21 mouse cellular contexts compared by ENCODE assay signal in the genomic region with DNA sequence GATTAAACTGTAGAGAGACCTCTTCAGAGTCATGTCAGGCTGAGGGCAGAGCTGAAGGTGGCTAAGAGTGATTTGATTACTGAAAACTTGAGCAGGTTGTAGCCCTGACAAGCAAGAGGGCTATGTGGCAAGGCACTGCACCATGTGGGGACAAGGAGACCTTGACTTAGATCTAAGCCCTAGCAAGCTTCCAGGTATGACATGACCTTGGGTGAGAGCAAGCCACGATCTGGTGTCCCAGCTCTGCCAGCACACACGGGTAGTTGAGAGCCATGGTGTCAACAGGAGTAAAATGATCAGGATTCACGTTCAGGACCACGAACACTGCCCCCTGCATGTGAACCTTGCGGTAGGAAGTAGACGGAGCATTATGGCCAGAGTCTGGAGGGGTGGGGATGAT. TPM values are rescaled to one million over a fixed set of nuclear protein-coding genes. Genes with fewer than 3 reads are reported as not detected.
A peak's percentile ranks its signal among the peaks of the same experiment; 100 is the strongest.
DNase-seq lines count a peak whose midpoint lies in the region; ATAC-seq and TF ChIP-seq lines count a peak whose summit lies in the region.
"Had no signal": no experiment of that assay in that cellular context is flagged by ENCODE, and none has a peak within 500 bp of the region (broad histone marks: within the 10 kb centered on the region; RNA-seq: fewer than 3 reads in every experiment).

No protein-coding gene starts in this region.

- no peak for ATAC-seq in heart, embryonic 15.5 days (replicated peaks; ENCODE audit: insufficient number of reproducible peaks, insufficient read depth, low FRiP score, low read depth)
- ATAC-seq in heart, embryonic 11.5 days (replicated peaks; ENCODE audit: insufficient number of reproducible peaks, low FRiP score, low TSS enrichment): no peak
- no peak for ATAC-seq in liver, embryonic 12.5 days
- ATAC-seq: activated CD4-positive, CD25-positive, alpha-beta regulatory T cell, adult 4 months; forebrain, embryonic 13.5 days; forebrain, embryonic 16.5 days had no signal

- intact Hi-C loops in gastrocnemius, adult 2 months (cut with DNase I): no loop called here

- H3K27ac ChIP-seq in gastrocnemius, adult 2 months: peak overlapping the region; percentile 46
- 0 out of 2 replicates have a peak overlapping the region, but pooled peaks have one; percentile 2 for H3K27ac ChIP-seq in heart, embryonic 15.5 days
- H3K27ac ChIP-seq in heart, embryonic 11.5 days (ENCODE audit: low read depth, low read length): no peak overlapping the region
- H3K27ac ChIP-seq in liver, adult 2 months (replicated peaks; ENCODE audit: insufficient read depth, low read depth, low read length): peak overlapping the region; percentile 70
- no peak overlapping the region for H3K27ac ChIP-seq in liver, embryonic 12.5 days
- H3K27ac ChIP-seq: forebrain, embryonic 10.5 days; forebrain, embryonic 13.5 days; heart, embryonic 10.5 days; hindbrain, embryonic 12.5 days; hindbrain, embryonic 15.5 days had no signal

- H3K9ac ChIP-seq in heart, embryonic 15.5 days: no peak overlapping the region
- H3K9ac ChIP-seq in heart, embryonic 11.5 days (ENCODE audit: low read depth, low read length): no peak overlapping the region
- H3K9ac ChIP-seq in liver, adult 2 months (ENCODE audit: low read depth, low read length): peak overlapping the region; percentile 11; the same call in 1 of the 2 replicates
- H3K9ac ChIP-seq in liver, embryonic 12.5 days: no peak overlapping the region
- H3K9ac ChIP-seq: forebrain, embryonic 13.5 days; hindbrain, embryonic 12.5 days; hindbrain, embryonic 15.5 days had no signal

- TF ChIP-seq POLR2A in liver, adult 2 months (IDR thresholded peaks at IDR 0.05; ENCODE audit: extremely low read depth, insufficient read depth, low read length): no peak

- peaks cover 12% of the 10 kb centered on the region for H3K4me1 ChIP-seq in heart, embryonic 15.5 days (replicated peaks)
- H3K4me1 ChIP-seq in heart, embryonic 11.5 days (ENCODE audit: control insufficient read depth, insufficient read depth, low read length): no peaks in the 10 kb centered on the region
- H3K4me1 ChIP-seq in liver, adult 2 months (ENCODE audit: control insufficient read depth, insufficient read depth, low read length): peaks cover 40% of the 10 kb centered on the region
- no peaks in the 10 kb centered on the region for H3K4me1 ChIP-seq in liver, embryonic 12.5 days
- H3K4me1 ChIP-seq: forebrain, embryonic 10.5 days; forebrain, embryonic 13.5 days; hindbrain, embryonic 12.5 days; hindbrain, embryonic 15.5 days had no signal

- H3K4me2 ChIP-seq in heart, embryonic 15.5 days: no peak overlapping the region
- H3K4me2 ChIP-seq in heart, embryonic 11.5 days: no peak overlapping the region
- H3K4me2 ChIP-seq in liver, embryonic 12.5 days: no peak overlapping the region
- H3K4me2 ChIP-seq: forebrain, embryonic 13.5 days; hindbrain, embryonic 12.5 days; hindbrain, embryonic 15.5 days had no signal

- WGBS in heart, embryonic 15.5 days: 55% methylated on average over 6 of the region's 6 CpGs
- 72% methylated on average over 6 of the region's 6 CpGs for WGBS in heart, embryonic 11.5 days (ENCODE audit: insufficient replicate concordance)
- 19% methylated on average over 6 of the region's 6 CpGs for WGBS in liver, adult 2 months
- WGBS in liver, embryonic 12.5 days (ENCODE audit: insufficient replicate concordance): 57% methylated on average over 6 of the region's 6 CpGs

- H3K79me2 ChIP-seq in liver, adult 2 months (ENCODE audit: control insufficient read depth, insufficient read depth, low read length): peaks cover 52% of the 10 kb centered on the region

- DNase-seq in gastrocnemius, adult 2 months: no peak
- no peak for DNase-seq in gastrocnemius, postnatal 4 days (ENCODE audit: low spot score in 2 of 2)
- DNase-seq in liver, adult 2 months (ENCODE audit: extremely low read depth, low read depth, low spot score): peak; percentile 66
- no peak for DNase-seq in lung, postnatal 14 days
- DNase-seq: adrenal gland, adult 8-10 months; adrenal gland, postnatal 25 days; cerebellum, adult 18-20 months; cerebellum, adult 9-10 months; cerebellum, postnatal 14 days; gastrocnemius, postnatal 14 days had no signal

- no peak for TF ChIP-seq CTCF in gastrocnemius, adult 2 months (IDR thresholded peaks at IDR 0.05)
- TF ChIP-seq CTCF in liver, adult 2 months (IDR thresholded peaks at IDR 0.05; ENCODE audit: low read depth, low read length): peak; percentile 35

- H3K9me3 ChIP-seq in heart, embryonic 15.5 days (replicated peaks): peaks cover 7% of the 10 kb centered on the region; the same call in 1 of the 2 replicates
- H3K9me3 ChIP-seq in heart, embryonic 11.5 days (replicated peaks; ENCODE audit: control insufficient read depth, low read length): peaks cover 3% of the 10 kb centered on the region; the same call in 1 of the 2 replicates
- H3K9me3 ChIP-seq in liver, embryonic 12.5 days (replicated peaks): peaks cover 7% of the 10 kb centered on the region

- H3K27me3 ChIP-seq in heart, embryonic 15.5 days: no peaks in the 10 kb centered on the region
- 0 out of 2 replicates have a peak, but pooled peaks cover 2% of the 10 kb centered on the region for H3K27me3 ChIP-seq in heart, embryonic 11.5 days (ENCODE audit: control insufficient read depth, insufficient read depth, low read length)
- H3K27me3 ChIP-seq in liver, adult 2 months (ENCODE audit: control insufficient read depth, insufficient read depth, low read length): no peaks in the 10 kb centered on the region
- no peaks in the 10 kb centered on the region for H3K27me3 ChIP-seq in liver, embryonic 12.5 days (replicated peaks)
- H3K27me3 ChIP-seq: forebrain, embryonic 13.5 days; hindbrain, embryonic 12.5 days; hindbrain, embryonic 15.5 days had no signal

- peaks cover 8% of the 10 kb centered on the region for H3K36me3 ChIP-seq in heart, embryonic 15.5 days
- H3K36me3 ChIP-seq in heart, embryonic 11.5 days (ENCODE audit: control insufficient read depth, insufficient read depth, low read length): no peaks in the 10 kb centered on the region
- H3K36me3 ChIP-seq in liver, adult 2 months (ENCODE audit: control insufficient read depth, insufficient read depth, low read length): peaks cover 32% of the 10 kb centered on the region
- no peaks in the 10 kb centered on the region; the same call in 1 of the 2 replicates for H3K36me3 ChIP-seq in liver, embryonic 12.5 days
- H3K36me3 ChIP-seq: forebrain, embryonic 10.5 days; heart, embryonic 10.5 days; hindbrain, embryonic 12.5 days; hindbrain, embryonic 15.5 days had no signal

- H3K4me3 ChIP-seq in gastrocnemius, adult 2 months: no peak overlapping the region
- H3K4me3 ChIP-seq in heart, embryonic 15.5 days: no peak overlapping the region
- no peak overlapping the region for H3K4me3 ChIP-seq in heart, embryonic 11.5 days (ENCODE audit: low read depth, low read length)
- H3K4me3 ChIP-seq in liver, adult 2 months (ENCODE audit: insufficient read depth, low read depth, low read length): no peak overlapping the region
- no peak overlapping the region for H3K4me3 ChIP-seq in liver, embryonic 12.5 days
- H3K4me3 ChIP-seq: forebrain, embryonic 10.5 days; forebrain, embryonic 13.5 days; heart, embryonic 10.5 days; hindbrain, embryonic 12.5 days; hindbrain, embryonic 15.5 days had no signal

RNA-seq across cellular contexts. Expression of gene Ppara, which starts 20.4 kb away (rescaled TPM):
- 10 to 100 TPM; 15.4 to 47.2 TPM for total RNA-seq in gastrocnemius, adult 2 months (2021)
- total RNA-seq in gastrocnemius, postnatal 4 days (2021): 1 to 10 TPM; 6.9 to 9.3 TPM
- polyA plus RNA-seq in heart, embryonic 15.5 days (2015; fragmentation: Nextera tagmentation; extraction: Ambion mirVana): 15.1 and 20.5 TPM in 2 replicates
- polyA plus RNA-seq in heart, embryonic 11.5 days (2014; fragmentation: Nextera tagmentation; extraction: Ambion mirVana): 1.7 and 2.8 TPM in 2 replicates
- 184 and 206 TPM in 2 replicates for total RNA-seq in liver, adult 2 months (2014; rRNA removed)
- 36.2 and 39.8 TPM in 2 replicates for polyA plus RNA-seq in liver, adult 2 months (2012; rRNA removed)
- 5.7 TPM in 2 replicates for polyA plus RNA-seq in liver, embryonic 12.5 days (2016; fragmentation: Nextera tagmentation; extraction: Ambion mirVana)
- total RNA-seq: hematopoietic stem cell, adult 5-6 weeks had no signal

RNA-seq across cellular contexts. Expression of gene Cdpf1, which starts 56.3 kb away (rescaled TPM):
- total RNA-seq in gastrocnemius, adult 2 months (2021): 10 to 100 TPM; 44.7 to 57.0 TPM
- total RNA-seq in gastrocnemius, postnatal 4 days (2021): 10 to 100 TPM; 27.1 to 31.0 TPM
- polyA plus RNA-seq in heart, embryonic 15.5 days (2015; fragmentation: Nextera tagmentation; extraction: Ambion mirVana): 40.9 and 47.9 TPM in 2 replicates
- 37.1 and 41.5 TPM in 2 replicates for polyA plus RNA-seq in heart, embryonic 11.5 days (2014; fragmentation: Nextera tagmentation; extraction: Ambion mirVana)
- total RNA-seq in liver, adult 2 months (2014; rRNA removed): 10.1 and 11.6 TPM in 2 replicates
- polyA plus RNA-seq in liver, adult 2 months (2012; rRNA removed): 18.3 and 19.6 TPM in 2 replicates
- polyA plus RNA-seq in liver, embryonic 12.5 days (2016; fragmentation: Nextera tagmentation; extraction: Ambion mirVana): 28.6 and 29.4 TPM in 2 replicates

Comparison
In these comparisons a context has a peak if more than half of its experiments do, and no peak if none do; other contexts are left out.
1. H3K27ac ChIP-seq: peak in gastrocnemius, adult 2 months (single experiment), heart, embryonic 15.5 days (single experiment) and liver, adult 2 months (single experiment); none in heart, embryonic 11.5 days (single experiment) and liver, embryonic 12.5 days (single experiment).